Mouse (Mus musculus): ENCODE measurements around the gene Mfn1.

Gene Mfn1

GRCm38 (mm10) chr3:32595080-32595479 is 65.8 kb downstream of the Mfn1 start:
- in situ Hi-C loops (cut with MboI; ENCODE audit: unreplicated experiment in 2 of 2) = no loop called here

DNA sequence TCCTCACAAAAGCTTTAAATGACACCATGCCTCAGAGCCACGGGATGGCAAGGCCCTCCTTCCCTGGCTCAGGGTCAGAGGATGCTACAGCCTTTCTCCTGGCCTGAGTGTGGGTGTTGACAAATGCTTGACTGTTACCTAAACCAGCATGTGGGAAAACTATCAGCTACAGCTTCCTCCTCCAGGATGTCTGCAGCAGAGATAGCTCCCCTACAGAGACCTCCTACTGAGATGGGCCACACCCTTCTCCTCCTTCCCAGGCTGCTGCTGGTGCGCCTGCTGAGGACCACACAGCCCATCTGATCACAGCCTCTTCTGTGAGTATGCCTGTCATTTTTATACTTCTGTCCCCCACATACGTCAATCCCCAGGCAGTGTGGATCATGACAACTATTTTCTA is 70.1 kb downstream of the Mfn1 start:
- in situ Hi-C loops (cut with MboI; ENCODE audit: unreplicated experiment in 2 of 2) = no loop called here

- in situ Hi-C loops (cut with MboI; ENCODE audit: unreplicated experiment in 2 of 2) = loop anchor here in 1 of 2 experiments (5.0 kb wide), 1 partner anchor 34 kb away; no protein-coding TSS in a partner anchor
These were observed 71.8 kb downstream of the Mfn1 start for GRCm38 (mm10) chr3:32601055-32601454.

- in situ Hi-C loops (cut with MboI; ENCODE audit: unreplicated experiment in 2 of 2) = loop anchor here (5.0 kb wide), 1 partner anchor 88 kb away; no protein-coding TSS in a partner anchor
These were observed 80.0 kb downstream of the Mfn1 start for GRCm38 (mm10) chr3:32609233-32609632.

DNA sequence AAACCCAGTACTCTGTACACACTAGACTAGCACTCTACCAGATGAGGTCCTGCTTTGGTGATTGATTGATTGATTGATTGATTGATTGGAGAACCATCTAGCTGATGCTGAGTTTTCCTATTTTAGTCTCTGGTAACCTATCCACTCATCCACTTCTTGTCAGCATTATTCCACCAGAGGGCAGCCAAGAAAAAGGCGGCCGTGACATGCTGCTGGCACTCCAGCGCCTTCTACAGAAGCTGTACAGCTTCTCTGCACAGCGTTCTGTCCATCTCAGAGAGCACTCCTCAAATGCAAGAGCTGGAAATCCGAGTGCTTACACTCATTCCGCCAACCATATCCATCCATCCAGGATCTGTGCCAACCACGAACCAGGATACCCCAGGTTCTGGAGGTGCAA is 81.3 kb downstream of the Mfn1 start:
- in situ Hi-C loops (cut with MboI; ENCODE audit: unreplicated experiment in 2 of 2) = no loop called here

- in situ Hi-C loops (cut with MboI; ENCODE audit: unreplicated experiment in 2 of 2) = no loop called here
These were observed 82.4 kb downstream of the Mfn1 start for GRCm38 (mm10) chr3:32611606-32612170.

GRCm38 (mm10) chr3:32614786-32615185 is 85.5 kb downstream of the Mfn1 start:
- in situ Hi-C loops (cut with MboI; ENCODE audit: unreplicated experiment in 2 of 2) = loop anchor here in 1 of 2 experiments (5.0 kb wide), 1 partner anchor 38 kb away; no protein-coding TSS in a partner anchor

GRCm38 (mm10) chr3:32615376-32615775 is 86.1 kb downstream of the Mfn1 start:
- in situ Hi-C loops (cut with MboI; ENCODE audit: unreplicated experiment in 2 of 2) = loop anchor here in 1 of 2 experiments (5.0 kb wide), 1 partner anchor 37 kb away; no protein-coding TSS in a partner anchor

GRCm38 (mm10) chr3:32616006-32616330 is 86.7 kb downstream of the Mfn1 start:
- in situ Hi-C loops (cut with MboI; ENCODE audit: unreplicated experiment in 2 of 2) = loop anchor here in 1 of 2 experiments (5.0 kb wide), 1 partner anchor 36 kb away; no protein-coding TSS in a partner anchor

DNA sequence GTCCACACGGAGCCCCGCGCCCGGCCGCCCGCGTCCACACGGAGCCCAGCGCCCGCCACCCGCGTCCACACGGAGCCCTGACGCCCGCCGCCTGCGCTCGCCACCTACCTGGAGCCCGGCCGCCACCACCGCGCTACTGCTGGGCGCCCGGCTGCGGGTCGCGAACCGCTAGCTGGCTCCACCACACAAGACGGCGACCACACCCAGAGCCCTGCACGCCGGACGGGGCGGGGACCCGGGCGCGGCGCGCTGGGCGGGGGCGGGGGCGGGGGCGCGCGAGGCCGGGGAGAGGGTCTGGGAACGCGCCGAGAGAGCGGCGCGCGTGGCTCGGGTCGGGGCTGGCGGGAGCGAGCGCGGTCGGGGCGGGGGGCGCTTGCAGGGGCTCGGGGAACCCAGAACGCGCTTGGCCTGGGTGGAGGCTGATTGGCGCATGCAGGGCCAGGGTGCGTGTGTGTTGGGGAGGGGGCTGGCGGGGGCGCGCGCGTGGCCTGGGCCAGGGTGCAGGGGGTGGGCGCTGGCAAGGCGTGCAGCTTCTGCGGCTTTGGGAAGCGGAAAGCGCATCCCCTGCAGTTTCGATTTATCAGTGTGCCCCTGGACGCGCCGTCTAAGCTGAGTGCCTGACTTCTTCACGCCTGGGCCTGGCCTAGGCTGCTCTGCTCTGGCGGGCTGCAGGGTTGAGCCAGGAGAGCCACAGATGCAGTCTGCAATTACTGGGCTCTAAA is 87.2 kb downstream of the Mfn1 start, which contains the start of gene Gnb4:
Gene Gnb4, minus strand, starts transcription at position 255 of the 722 bp plus-strand sequence.
- in situ Hi-C loops (cut with MboI; ENCODE audit: unreplicated experiment in 2 of 2) = loop anchor here in 1 of 2 experiments (5.0 kb wide), 1 partner anchor 36 kb away; no protein-coding TSS in a partner anchor

- in situ Hi-C loops (cut with MboI; ENCODE audit: unreplicated experiment in 2 of 2) = loop anchor here in 1 of 2 experiments (5.0 kb wide), 1 partner anchor 35 kb away; no protein-coding TSS in a partner anchor
These were observed 87.9 kb downstream of the Mfn1 start for GRCm38 (mm10) chr3:32617053-32617642.

DNA sequence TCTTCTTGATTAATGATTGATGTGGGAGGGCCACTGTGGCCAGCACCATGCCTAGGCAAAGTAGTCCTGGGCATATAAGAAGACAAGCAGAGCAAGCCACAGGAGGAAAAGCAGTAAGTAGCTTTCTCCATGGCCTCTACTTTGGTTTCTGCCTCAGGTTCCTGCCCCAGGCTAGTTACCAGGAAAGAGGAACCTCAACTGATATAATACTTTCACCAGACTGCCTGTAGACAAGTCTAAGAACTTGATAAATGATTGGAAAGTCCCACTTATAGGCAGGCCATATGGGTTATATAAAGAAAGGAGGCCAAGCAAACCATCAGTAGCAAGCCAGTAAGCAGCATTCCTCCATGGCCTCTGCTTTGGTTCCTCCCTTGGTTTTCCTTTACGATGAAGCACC is 92.4 kb downstream of the Mfn1 start:
- in situ Hi-C loops (cut with MboI; ENCODE audit: unreplicated experiment in 2 of 2) = no loop called here

- in situ Hi-C loops (cut with MboI; ENCODE audit: unreplicated experiment in 2 of 2) = no loop called here
These were observed 92.8 kb downstream of the Mfn1 start for GRCm38 (mm10) chr3:32622106-32622505.

GRCm38 (mm10) chr3:32628141-32628540 is 98.9 kb downstream of the Mfn1 start:
- in situ Hi-C loops (cut with MboI; ENCODE audit: unreplicated experiment in 2 of 2) = no loop called here

Data from v-Abl transformed pro-B cells (cell line).